Mouse (Mus musculus): ENCODE measurements around the gene Phf2. TPM values are rescaled to one million over a fixed set of nuclear protein-coding genes. Genes with fewer than 3 reads are reported as not detected.

Phf2 gene
- total RNA-seq (2021) (10 to 100 TPM; 41.2 to 42.9 TPM), polyA plus RNA-seq (2012; rRNA removed) (19.5 and 22.2 TPM in 2 replicates)
- long read RNA-seq, full-length matches to known transcripts, result 1 of 7 reads
- long read RNA-seq, partial matches to known transcripts, result 2 of 7 reads
- long read RNA-seq, other reads (novel, unspliced or antisense), result 4 of 7 reads

DNA sequence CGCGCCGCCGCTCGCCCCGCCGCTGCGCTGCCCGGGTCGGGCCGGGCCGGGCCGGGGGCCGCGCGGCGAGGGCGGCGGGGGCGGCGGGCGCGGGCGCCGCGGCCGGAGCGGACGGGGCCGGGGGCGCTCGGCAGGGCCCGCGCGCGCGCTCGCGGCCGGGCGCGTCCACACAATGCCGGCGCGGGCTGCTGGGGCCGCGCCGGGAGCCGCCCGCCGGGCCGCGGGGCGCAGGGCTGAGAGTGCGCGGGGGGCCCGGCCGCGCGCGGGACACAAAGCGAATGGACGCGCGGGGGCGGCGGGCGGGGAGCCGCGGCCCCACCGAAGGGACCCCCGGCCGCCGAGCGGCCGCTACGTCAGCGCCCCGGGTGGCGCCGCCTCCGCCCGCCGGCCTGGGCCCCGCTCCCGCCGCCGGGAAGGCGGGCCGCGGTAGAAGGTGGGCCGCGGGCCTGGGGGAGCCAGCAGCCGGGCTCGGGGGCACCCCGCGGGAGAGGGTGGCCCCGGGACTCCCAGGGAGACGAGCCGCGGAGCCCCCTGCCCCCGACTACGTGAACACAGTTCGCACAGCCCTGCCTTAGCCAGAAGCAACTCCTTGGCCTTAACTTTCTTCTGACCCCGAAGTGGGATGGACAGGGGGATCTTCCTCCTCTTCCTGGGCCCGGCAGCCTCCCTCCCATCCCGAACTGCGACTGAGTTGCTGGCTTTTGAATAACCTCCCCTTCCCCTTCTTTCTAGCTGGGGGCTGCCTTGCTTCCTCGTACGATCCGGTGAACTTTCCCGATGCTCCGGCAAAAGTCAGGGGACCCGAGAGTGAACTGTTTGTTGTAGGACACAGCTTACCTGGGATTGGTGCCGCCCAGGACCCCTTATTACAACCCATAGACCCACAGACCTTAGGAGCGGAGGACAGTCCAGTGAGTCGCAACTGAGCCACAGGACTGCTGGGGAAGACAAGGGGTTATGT, at the start of gene Phf2:
Gene Phf2 (minus strand): TSS at position 349 of the 961 bp plus-strand sequence.
- DNase-seq, result peak; percentile 69

DNA sequence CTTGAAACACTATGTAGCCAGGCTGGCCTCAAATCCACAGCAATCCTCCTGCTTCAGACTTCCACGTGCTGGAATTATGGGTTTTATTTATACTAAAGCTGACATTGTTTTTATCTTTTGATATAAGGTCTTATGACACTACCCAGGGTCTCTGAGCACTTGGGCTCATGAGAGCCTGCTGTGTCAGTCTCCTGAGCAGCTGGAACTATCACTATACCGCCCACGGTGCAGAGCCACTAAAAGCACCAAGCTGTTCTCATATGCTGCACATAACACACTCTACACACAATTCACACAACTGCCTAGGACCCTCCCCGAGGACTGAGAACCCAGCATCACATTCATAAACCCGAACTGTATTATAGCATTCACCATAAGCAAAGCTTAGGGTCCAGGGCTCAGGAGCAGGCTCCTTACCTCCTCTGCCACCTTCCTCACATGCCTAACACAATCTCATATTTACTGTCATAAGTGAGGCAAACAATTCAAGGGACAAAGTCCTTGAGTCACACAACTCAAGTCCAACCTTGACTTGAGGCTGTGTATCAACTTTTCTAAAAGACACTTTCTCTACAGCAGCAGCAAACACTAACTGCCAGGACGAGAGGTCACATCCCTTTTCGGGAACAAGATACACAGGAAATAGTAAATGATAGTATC, 49.0 kb upstream of the Phf2 start:
- DNase-seq, result no peak

DNA sequence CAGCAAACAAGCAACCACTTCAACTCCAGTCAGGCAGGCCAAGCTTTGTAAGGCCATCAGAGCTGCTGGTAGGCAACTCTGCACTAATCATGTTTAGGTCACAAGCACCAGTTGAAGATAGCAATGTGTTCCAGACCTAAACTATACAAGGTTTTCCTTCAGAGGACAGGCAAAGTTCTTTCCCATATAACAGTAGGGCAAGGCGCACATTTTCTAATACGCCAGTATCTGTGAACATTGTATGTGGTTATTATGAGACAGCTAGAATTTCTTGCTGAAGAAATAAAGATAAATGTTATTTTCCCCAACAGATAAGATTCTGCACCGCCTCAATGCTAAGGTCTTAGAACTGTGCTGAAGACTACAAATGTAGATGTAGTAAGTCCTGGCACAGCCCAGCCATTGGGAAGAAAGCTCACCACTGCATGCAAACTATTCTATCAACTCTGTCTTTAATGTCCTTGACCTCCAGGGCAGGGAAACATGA, 46.2 kb upstream of the Phf2 start:
- DNase-seq, result no peak

DNA sequence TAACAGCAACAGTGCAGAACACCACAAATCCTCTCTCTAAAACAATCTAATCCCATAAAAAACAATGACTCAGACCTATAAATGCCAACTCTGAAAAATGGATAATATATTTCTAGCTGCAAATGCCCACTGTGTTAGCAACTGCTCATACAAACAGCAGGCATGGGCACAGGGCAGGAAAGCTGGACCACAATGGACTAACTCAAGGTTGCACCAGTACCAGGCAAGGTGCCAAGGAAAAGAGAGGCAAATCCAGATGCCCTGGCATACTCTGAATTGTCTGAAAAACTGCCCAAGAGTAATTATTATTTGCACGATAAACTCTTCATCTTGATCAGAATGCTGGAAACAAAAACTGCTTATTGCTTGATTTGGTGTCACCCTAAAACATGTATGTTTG, 42.8 kb upstream of the Phf2 start:
- DNase-seq, result peak; percentile 85

DNA sequence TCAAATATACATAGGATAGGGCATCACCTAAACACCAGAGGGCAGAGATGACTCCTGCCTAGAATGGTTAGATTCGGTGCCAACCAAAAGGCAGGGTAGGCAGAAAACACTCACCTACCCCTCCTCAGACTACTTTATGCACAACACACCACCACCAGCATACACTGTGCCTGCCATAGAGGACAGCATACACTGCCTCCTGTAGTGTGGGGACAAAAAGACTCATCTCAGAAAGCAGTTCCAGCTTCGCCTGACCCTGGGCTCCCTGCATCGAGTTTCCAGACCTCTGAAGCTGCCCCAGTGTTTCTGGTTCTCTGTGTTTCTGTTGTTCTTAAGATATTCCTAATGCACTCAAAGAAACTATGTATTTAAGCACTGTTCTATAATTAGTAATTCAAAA, 42.2 kb upstream of the Phf2 start:
- no peak for DNase-seq

DNA sequence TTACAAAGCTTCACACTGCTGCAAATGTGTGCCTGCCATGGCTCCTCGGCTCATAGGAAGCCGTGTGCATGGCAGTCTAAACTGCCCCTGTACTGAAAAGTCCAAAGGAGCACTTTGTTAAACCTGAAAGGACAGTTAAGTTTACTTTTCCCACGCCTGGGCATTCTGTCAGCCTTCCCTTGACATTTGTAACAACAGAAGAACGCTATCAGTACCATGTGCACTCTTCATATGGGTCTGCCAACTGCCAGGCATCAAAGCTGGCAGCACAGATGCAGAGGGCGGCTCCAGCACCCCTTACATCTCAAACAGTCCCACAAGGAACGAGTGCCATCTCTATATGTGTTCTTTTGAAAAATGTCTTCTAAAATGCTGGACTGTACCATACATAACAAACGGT, 40.5 kb upstream of the Phf2 start:
- DNase-seq, result peak; percentile 43

DNA sequence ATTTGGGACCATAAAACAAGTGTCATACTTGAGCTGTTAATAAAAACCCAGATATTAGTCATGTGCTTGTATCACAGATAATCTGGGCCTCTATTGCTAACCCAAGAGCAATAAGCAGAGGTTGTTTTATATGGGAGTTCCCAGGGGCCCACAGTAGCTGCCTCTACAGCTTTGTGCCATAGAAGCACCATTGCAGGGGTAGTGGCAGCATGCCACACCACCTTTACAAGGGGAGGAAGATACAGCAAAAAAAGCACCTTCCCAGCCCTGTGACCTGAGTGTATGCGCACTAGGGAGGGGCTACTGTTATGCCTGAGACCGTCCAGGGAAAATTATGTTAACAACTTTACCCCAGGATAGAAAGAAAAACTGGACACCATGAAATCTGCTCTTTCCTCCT, 34.5 kb upstream of the Phf2 start:
- no peak for DNase-seq

DNA sequence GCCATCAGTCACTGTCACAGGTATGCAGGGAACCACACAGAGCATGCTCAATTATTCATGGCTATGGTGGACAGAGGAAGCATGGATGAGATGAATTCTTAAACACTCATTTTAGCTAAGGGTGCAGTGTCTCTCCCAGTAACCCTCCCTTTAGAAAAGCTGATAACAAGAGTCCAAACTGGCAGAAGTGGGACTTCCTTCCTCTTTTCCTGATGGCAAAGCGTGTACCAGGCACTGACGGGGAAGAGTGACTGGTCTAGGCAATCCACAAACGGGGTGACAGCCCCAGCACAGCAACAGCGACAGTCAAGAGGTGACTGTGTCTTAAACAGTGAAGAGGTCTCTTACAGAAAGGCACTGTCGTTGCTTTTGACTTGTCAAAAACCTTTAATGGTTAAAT, 24.5 kb upstream of the Phf2 start:
- no peak for DNase-seq

DNA sequence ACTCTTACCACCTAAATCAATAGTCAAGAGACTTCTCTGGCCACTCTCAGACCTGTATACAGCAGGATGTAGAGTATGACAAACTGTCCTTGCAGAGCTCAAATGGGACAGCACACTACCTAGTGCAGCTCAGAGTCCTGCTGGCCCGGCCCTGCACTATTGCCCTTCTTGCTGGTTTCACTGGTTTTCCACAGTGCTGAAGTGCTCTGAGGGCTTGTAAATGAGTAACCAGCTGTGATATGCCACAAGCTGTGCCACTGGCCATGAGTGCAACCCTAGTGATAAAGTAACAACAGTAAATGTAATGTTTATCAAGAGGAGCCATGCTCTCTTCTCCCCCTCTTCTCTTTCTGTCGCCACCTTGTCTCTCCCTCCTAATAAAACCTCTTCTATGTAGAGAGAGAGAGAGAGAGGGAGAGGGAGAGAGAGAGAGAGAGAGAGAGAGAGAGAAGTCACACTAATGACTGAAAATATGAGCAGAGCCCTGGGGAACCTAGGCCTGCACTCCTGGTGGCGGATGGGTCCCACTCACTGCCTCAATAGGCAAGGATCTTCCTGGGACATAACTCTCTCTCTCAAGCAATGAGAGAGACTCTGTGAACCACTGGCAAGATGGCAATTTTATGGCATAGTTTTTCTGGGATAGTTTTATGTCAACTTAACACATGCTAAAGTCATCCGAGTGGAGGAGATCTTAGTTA, 19.5 kb upstream of the Phf2 start:
- no peak for DNase-seq

DNA sequence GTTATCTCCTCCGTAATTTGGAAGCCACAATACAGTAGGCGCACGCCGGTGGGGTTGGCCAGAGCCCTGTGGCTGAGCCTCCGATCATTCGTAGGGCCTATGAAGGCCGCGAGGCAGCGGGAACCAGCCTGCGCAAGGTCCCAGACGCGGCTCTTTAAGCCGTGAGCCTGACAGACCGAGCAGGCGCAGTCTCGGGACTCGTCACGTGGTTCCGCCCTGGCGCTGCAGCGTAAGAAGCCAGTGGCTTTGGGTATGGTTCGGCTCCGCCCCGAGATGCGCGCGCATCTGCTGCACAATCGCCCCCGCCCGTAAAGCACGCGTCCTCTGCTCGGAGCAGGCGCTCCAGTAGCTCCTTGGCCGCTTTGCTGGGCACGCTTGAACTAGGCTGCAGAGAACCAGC, 7.6 kb upstream of the Phf2 start:
- DNase-seq, result peak; percentile 99

DNA sequence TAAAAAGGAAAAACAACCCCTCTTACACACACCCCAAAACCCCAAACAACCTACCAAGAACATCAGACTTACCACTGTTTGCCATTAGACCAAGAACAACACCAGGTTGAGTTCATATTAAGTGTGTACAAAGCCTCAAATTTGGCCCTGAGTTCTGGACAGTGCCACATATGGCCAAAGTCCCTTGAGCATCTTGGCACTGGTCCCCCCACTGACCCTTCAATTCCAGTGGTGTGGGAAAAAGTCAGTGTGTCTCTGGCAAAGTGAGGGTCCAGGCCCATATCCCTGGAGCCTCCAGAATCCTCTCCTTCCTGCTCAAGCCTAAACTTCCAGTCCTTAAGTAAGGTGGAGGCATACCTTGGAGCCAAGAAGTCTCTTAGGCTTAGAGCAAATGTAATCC, 6.9 kb upstream of the Phf2 start:
- no peak for DNase-seq

DNA sequence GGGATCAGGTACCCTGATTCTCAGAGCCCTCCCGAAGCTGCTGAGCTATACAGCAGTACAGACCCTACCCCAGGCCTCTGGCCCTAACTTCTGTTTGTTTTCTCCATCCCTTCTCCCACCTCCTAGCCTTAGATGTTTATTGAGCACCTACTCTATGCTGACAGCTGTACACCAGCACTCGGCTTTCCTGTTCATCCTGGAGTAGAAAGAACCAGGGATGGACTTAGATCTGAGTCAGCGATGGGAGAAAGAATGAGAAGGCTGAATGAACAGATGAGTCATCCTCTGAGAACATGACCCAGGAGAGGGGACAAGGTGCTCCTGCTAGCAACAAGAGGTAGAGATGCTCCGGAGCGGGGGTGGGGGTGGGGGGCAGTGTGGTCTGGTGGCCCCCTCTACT, 1.8 kb upstream of the Phf2 start:
- peak; percentile 47 for DNase-seq

DNA sequence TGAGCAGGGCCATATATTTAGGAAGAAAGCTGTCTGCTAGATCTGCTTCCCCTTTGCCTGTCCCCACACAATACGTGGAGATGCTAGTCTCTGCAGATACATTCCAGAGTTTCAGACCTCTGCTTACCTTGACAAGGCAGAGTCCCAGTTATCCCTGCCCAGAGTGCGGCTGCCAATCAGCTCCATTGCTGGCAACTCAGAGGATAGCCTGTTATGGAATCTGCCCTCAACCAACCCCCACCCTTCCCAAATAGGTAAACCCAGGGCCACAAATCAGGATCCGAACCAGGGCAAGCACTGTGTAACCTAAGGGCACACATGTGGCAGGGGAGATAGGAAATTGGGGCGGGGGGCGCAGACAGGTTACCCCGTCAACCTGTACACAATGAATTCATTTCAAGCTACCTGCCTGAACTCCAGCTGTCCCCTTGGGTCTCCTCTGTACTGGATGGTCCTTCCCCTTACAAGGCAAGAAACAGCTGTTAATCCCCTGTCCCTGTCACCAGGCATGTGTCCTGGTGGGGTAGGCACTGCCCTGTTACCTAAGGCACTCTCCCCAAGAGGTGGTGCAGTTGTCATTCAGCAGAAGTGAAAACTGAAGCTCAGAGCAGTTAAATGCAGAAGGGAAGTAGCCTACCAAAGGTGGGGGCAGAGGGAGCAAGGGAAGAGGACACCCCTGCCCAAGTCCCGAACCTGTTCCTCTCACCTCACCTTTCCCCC, 1.1 kb upstream of the Phf2 start:
- DNase-seq, result no peak

DNA sequence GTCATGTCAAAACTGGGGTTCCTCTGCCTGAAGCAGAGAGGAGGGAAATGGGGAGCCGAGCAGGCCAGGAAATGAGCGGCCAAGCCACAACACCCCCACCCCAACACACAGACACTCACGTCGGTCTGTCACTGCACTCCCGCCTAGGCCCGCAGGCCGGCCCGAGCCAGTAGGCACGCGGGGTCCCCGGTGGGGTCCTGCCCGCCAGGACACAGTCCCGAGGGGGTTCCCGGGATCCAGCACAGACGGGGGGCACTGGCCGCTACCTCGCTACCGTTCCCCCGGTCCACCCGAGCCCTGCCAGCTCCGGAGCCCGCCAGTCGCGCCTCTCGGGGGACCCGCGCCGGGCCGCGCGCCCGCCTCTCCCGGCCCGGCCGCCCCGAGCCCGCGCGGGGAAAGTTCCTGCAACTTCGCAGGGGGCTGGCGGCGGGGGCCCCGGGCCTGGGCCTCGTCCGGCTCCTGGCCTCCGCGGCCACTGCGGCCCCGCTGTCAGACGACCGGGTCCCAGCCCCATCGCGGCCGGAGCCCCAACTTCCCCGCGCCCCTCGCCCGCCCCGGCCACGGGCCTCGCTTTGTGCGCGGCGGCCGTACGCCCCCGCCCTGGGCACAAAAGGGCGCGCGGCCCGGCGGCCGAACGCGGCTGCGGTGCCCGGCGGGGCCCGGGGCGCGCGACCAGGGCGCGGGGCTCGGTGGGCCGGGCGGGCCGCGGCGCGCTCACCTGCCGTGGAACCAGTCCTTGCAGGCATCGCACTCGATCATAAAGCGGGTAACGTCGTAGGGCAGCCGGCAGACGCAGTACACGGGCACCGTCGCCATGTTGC, 759 bp downstream of the Phf2 start:
- peak; percentile 77 for DNase-seq

DNA sequence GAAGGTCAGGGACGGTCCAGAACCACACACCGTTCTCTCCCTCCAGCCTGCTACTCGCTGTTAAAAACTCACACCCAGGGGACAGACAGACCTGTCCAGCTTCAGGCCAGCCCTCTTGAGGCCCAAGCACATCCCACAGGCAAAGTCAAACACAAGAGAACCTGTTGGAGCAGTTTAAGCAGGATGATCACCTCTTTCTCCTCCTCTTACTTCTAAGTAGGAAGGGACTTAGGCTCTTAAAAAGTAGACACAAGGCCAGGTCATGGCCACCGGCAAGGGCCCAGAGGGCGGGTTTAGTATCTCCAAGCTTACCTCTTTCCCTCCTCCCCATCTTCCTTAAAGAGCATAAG, 1.3 kb downstream of the Phf2 start:
- no peak for DNase-seq

DNA sequence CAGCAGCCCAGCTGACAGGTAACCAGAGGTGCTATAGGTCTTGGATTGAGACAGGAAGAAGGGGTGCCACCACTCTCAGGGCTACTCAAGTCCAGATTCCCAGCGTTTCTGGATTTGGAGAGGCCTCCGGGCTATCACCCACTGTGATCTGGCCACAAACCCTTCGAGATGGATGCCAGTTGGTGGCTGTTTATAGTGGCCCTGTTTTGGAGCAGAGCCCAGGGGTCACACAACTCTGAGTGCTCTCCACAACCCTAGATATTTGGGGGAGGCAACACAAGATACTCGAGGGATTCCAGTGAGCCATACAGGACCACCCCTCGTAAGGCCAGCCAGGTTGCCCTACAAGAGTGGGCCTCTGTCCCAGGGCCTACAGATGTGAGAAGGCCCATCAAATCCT, 1.8 kb downstream of the Phf2 start:
- DNase-seq, result no peak

DNA sequence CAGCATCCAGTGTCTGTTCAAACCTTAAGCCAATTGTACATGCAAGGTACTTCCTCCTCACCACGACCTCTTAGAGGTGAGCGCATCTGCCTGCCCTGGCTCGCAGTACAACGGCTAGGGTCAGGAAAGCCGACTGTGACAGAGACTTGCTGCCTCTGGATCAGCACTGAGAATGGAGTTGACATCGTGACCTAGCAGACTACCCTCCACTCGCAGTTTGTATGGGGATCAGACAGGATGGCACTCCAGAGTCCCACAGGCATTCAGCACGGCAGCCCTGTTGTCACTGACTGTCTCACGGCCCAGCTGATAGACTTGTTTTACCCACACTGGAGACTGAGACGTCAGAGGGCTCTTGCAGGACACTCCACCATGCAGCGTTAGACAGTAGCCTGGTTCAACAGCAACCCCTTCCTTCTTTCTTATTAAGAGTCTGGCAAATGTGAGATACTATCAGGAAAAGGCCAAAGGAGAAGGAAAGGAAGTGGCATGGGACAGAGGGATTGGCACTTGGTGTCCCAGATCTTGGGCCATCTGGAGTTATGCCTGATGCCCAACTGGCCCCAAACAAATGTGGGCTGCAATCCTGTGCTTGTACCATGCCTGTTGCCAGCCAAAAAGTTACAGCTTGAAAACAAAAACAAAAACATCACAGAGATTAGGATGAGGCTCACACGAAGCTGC, 6.1 kb downstream of the Phf2 start:
- no peak for DNase-seq

DNA sequence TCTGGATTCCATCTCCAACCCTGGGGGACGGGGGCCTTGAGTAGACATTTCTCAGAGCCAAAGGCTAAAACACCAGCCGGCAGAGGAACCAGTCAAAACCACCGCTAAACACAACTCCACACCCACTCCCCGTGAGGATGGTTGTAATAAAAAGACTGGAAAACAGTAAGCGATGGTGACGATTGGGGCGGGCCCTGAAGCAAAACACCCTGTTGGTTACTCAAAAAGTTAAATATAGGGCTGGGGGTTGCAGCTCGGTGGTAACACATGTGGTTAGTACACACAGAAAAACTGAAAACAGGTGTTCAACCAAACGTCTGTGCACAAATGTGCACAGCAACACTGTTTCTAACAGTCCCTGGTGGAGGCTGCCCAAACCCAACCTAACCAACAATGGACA, 7.4 kb downstream of the Phf2 start:
- DNase-seq, result no peak

DNA sequence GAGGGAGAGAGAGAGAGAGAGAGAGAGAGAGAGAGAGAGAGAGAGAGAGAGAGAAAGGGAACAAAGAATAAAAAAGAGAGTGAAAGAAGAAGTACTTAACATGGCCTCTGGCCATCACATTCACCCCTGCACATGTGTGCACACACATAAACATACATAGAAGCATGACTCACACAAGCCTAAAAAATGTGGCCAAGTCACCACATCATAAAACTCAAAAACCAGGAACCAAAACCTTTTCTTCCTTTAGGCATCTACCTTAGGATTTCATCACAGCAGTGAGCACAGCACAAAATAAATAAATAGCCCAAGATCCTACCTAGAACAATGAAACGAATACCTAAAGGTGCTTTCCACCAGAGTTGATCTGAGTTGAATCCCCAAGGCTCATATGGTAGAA, 9.0 kb downstream of the Phf2 start:
- DNase-seq, result no peak

DNA sequence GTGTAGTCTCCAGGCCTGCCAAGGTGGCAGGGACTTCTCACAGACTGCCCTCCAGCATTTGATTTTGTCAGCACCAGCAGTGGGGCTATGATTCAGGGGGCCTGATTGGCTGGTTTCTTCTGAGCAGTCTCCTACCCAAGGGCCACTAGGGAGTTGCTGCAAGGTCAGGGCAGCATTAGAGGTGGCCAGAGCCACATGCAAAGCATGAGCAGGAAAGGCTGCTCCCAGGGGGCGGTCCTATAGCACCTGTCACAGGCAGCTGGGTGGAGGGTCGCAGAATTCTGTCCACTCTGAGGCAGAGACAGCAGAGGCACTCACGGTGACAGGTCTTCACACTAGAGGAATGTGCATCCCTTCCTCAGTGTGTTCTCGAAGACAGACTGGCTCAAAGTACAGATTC, 12.1 kb downstream of the Phf2 start:
- peak; percentile 41 for DNase-seq

Measured in adrenal gland, adult 2 months (tissue).